Mouse (Mus musculus) layer of hippocampus, postnatal 14 days (tissue): ENCODE data around the gene Dpf3. TPM values are rescaled to one million over a fixed set of nuclear protein-coding genes. Genes with fewer than 3 reads are reported as not detected.

Source experiments
- DNase-seq, 2 experiments: peaks; one replicate each; pipeline ENCODE4 v3.0.0; 2021 to 2022; ENCODE audit warnings: low spot score in 2 of 2, mixed read lengths in 1 of 2
- long read RNA-seq, 2 experiments: library from polyadenylated mRNA; stranded (forward); transcript quantifications; one replicate each; pipeline ENCODE4 v2.0.0; 2021
- total RNA-seq, 2 experiments: library from RNA; stranded (reverse); gene quantifications; 2 replicates each; pipeline ENCODE4 v1.2.3; 2021

Gene Dpf3
- total RNA-seq = 10 to 100 TPM; 26.4 to 27.8 TPM
- long read RNA-seq, experiment 1, partial matches to known transcripts = 1 of 6 reads
- long read RNA-seq, experiment 1, other reads (novel, unspliced or antisense) = 5 of 6 reads
- long read RNA-seq, experiment 2, partial matches to known transcripts = 3 of 17 reads
- long read RNA-seq, experiment 2, other reads (novel, unspliced or antisense) = 13 of 17 reads

DNA sequence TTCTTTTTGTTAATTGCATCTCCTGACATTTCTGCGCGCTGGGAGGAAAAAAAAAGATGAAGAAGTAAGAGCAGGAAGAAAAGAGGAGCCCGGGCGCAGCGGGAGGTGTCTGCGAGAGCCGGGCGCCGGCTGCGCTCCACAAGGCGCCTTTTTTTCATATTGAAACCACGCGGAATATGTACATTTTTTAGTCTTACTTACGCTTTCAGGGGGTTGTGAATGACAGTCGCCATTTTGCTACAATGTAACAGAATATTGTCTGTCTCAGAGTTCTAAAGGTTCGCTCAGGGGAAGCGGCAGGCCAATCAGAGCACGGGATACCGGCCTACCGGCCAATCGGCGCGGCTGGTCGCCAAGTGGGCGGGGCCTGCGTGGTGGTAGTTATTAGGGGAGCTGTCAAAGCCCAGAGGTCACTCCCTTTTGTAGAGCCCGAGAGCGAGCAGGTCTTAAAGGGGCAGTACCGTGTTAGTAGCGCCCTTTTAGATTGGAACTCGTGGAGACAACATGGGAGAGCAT, at the start of gene Dpf3:
Gene Dpf3 (minus strand): TSS at position 241 of the 516 bp plus-strand sequence.
- peak; percentile 96 to 98 for DNase-seq

- no peak for DNase-seq
Observed at GRCm38 (mm10) chr12:83536039-83536438, 48.5 kb upstream of the Dpf3 start.

DNA sequence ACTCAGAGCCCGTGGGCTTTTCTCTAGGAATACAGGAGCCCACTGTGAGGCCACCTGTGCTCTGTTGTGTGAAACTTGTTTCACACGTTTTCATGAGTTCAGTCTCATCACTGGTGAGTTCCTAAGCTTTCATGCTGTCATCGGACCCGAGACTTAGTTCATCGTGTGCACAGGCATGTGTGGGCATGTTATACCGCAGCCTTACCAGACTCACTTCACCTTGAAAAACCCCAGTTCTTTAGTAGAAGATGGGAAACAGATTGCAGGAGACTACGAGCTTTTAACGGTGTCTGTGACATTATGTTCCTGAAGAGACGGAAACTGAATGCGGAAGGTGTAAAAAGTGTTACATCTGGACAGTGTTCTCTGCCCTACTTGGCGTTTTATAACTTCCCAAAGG, 47.9 kb upstream of the Dpf3 start:
- no peak for DNase-seq

DNA sequence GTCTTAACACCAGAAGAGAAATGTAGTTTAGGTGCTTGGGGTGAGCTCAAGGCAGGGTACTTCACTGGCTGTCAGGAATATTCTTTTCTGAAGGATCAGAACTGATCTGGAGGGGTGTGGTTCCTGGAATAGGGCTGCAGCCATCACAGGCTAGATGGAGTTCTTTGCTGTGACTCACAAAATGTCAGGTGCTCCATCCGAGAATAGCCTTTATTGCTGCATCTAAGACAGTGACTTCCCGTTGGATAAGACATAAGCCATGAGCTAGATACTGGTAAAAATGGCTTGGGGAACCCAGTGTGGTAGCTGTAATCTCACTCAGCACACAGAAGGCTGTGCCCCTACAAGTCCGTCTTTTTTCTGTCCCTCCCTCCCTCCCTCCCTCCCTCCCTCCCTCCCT, 46.7 kb upstream of the Dpf3 start:
- DNase-seq = no peak

DNA sequence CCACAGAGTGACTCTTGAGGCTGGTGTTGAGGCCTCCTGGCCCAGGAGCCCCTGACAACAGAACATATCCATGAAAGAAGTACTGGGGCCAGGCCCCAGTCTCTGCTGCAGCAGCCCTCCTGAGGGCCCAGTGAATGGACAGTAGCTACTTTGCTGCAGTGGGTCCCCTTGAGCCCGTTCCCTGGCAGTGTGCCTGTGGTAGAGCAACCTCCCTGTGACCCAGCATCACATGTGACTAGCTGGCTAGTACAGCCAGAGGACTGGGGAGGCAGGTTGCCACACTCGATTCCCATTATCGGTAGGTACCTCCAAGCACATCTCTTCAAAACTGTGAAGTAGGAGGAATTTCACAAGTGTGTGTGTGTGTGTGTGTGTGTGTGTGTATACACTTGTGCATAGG, 45.5 kb upstream of the Dpf3 start:
- no peak for DNase-seq

DNA sequence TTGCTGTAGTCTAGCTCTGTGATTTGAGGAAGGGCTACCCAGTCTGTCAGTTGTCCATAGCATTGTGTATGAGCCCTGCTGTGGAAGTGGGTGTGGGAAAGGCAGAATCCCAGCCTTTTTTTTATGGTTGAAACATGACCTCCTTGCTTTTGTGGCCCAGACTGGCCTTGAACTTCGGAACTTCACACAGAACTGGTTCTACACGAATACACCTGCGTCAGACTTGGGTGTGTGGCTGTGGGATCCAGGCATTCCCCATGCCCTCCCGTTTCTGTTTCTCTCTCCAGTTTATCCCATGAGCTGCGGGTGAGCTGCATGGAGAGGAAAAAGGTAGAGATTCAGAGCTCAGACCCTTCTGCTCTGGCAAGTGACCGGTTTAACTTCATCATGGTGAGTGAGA, 44.5 kb upstream of the Dpf3 start:
- no peak for DNase-seq

- no peak for DNase-seq
Observed at GRCm38 (mm10) chr12:83528665-83529064, 41.1 kb upstream of the Dpf3 start.

DNA sequence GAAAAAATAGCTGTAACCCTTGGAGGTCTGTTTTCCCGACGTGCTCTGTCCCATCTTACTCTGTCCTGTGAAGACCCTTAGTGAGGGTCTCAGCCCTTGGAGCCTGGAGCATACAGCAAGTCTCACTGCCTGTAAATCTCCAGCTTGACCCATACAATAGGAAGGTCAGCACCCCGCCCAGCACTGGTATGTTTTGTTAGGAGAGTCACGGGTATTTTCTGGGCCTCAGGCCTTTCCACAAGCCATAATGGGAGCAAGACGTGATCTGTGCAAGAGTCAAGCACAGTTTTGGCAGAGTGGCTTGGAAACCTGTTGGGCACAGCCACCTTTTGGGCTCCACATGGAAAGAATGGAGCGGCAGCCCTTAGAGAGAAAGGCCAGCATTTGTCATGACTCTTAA, 40.3 kb upstream of the Dpf3 start:
- DNase-seq = no peak

DNA sequence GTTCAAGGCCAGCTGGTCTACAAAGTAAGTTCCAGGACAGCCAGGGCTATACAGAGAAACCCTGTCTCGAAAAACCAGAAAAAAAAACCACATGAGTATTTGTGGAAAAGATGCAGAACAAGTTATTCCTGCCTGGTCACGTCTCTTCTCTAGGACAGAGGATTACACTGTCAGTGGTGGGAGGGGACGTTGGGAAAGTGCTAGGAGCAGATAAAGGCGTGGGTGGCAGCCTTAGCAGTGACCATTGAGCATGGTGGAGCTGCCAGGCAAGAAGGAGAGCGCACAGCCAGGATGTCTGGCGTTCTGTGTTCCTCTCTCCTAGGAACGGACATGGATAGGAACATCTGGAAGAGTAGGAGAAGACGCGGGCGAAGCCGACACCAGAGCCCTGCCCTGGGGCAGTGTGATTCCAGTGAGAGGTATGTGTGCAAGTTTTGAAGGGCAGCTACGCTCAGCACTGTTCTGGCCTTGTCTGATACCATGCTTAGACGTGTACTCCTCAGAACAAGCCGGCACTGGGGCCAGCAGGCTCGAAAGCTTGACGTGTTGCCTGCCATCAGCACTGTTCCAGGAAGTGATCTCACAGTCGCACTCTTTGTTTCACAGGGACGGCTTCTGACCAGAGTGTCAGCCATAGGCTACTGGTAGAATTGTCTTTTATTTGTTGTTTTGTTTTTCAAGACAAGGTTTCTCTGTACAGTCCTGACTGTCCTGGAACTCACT, 38.5 kb upstream of the Dpf3 start:
- no peak for DNase-seq

- DNase-seq = no peak
Observed at GRCm38 (mm10) chr12:83524329-83524728, 36.8 kb upstream of the Dpf3 start.

GRCm38 (mm10) chr12:83523892-83524291, 36.4 kb upstream of the Dpf3 start:
- DNase-seq = no peak

- DNase-seq = no peak
Observed at GRCm38 (mm10) chr12:83523056-83523455, 35.5 kb upstream of the Dpf3 start.

- no peak for DNase-seq
Observed at GRCm38 (mm10) chr12:83521083-83521482, 33.6 kb upstream of the Dpf3 start.

GRCm38 (mm10) chr12:83520311-83520890, 32.9 kb upstream of the Dpf3 start, which contains the start of gene Dcaf4:
Gene Dcaf4 (plus strand): TSS chr12:83520466.
- DNase-seq = peak; percentile 88 to 97

GRCm38 (mm10) chr12:83517580-83517979, 30.1 kb upstream of the Dpf3 start:
- DNase-seq = no peak

DNA sequence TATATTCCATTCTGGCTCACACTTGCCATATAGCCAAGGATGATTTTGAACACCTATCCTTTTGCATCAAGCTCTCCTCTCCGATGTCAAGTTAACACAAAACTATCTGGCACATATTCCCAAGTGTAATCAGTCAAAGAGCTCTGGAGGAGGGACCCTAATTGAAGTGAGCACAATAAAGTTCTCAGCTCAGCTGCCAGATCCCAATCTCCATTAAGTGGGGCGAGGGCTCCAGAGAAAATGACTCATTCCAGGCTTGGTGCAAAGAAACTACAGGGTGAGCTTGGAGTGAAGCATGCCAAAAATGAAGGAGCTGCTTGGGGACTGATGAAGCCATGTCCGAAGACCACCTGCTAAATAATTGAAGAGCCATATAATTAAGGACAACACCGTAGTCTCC, 26.7 kb upstream of the Dpf3 start:
- DNase-seq = no peak

- no peak for DNase-seq
Observed at GRCm38 (mm10) chr12:83513185-83513584, 25.7 kb upstream of the Dpf3 start.

DNA sequence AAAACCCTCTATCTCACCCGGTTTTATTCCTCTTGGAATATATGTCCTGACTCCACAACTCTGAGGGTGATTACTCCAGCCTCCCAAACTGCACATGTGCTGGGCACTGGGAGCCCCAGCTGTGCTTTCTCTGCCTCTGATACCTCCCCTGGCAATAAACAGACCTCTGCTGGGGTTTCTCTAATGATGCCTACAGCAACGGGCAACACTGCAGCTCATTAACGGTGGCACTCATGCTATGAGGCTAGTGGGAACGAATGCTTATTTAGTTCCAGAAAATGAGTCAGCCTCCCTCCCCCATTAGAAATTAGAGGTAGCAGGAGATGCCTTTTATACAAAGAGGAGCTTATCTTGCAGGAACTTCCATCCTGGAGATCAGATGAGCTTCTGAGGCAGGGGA, 25.3 kb upstream of the Dpf3 start:
- no peak for DNase-seq

- no peak for DNase-seq
Observed at GRCm38 (mm10) chr12:83510586-83510985, 23.1 kb upstream of the Dpf3 start.

GRCm38 (mm10) chr12:83506543-83506942, 19.0 kb upstream of the Dpf3 start:
- DNase-seq = no peak

- peak; percentile 61 to 86 for DNase-seq
Observed at GRCm38 (mm10) chr12:83502190-83502589, 14.7 kb upstream of the Dpf3 start.

DNA sequence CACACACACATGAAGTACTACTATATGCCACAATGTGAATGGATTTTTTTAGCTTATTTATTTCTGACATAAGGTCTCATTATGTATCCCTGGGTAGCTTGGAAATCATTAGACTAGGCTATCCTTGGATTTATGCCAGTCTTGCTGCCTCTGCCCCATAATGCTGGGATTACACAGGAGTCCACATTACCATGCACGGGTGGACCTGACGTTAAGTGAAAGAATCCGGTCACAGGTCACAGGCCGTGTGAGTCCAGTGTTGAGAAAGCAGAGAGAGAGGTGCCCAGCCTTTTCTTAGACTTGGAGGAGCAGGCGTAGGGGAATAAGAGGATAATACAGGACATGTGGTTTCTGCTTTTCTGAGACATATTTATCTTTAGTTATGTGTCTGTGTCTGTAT, 11.7 kb upstream of the Dpf3 start:
- DNase-seq = no peak
